Mouse (Mus musculus): ENCODE data around the gene Zfp110. TPM values are rescaled to one million over a fixed set of nuclear protein-coding genes. Genes with fewer than 3 reads are reported as not detected.
"Not testable (repeated sequence)": the region's sequence is repeated elsewhere in the genome, so short reads cannot be mapped to it uniquely, and the experiment has no call there.

Gene Zfp110
- polyA plus RNA-seq, 1 experiment from 2014 or later = 21.6 TPM

- no peak overlapping the region for H3K27ac ChIP-seq
- no peak overlapping the region for H3K4me3 ChIP-seq (ENCODE audit: inconsistent target)
- H3K79me2 ChIP-seq (ENCODE audit: inconsistent target) = no peaks in the 10 kb centered on the region
- H3K36me3 ChIP-seq (ENCODE audit: inconsistent target) = 0 out of 2 replicates have a peak, but pooled peaks cover 6% of the 10 kb centered on the region
These were observed 45.5 kb downstream of the Zfp110 start for GRCm38 (mm10) chr7:12880036-12880435.

- 27% methylated on average over 8 of the region's 8 CpGs for WGBS (ENCODE audit: missing documents)
- H3K36me3 ChIP-seq (ENCODE audit: inconsistent target); H3K27ac ChIP-seq; H3K79me2 ChIP-seq (ENCODE audit: inconsistent target): not testable (repeated sequence)
- H3K4me3 ChIP-seq (ENCODE audit: inconsistent target) = peak overlapping the region; percentile 94
These were observed 45.9 kb downstream of the Zfp110 start for GRCm38 (mm10) chr7:12880497-12880896.

- H3K79me2 ChIP-seq (ENCODE audit: inconsistent target) = no peaks in the 10 kb centered on the region
- peak within 1 kb of the TSS; percentile 32; the same call in 1 of the 2 replicates for H3K27ac ChIP-seq
- H3K36me3 ChIP-seq (ENCODE audit: inconsistent target) = peaks cover 15% of the 10 kb centered on the region
- H3K4me3 ChIP-seq (ENCODE audit: inconsistent target) = peak within 1 kb of the TSS; percentile 94
- 2% methylated on average over 32 of the region's 35 CpGs for WGBS (ENCODE audit: missing documents)
These were observed 46.5 kb downstream of the Zfp110 start, which contains the start of gene Zfp128 for GRCm38 (mm10) chr7:12880911-12881660. TSS of gene Zfp128 (plus strand) at chr7:12881177.

GRCm38 (mm10) chr7:12886563-12887266 is 52.2 kb downstream of the Zfp110 start:
- WGBS (ENCODE audit: missing documents) = 77% methylated on average over 12 of the region's 12 CpGs
- Histone ChIP-seq H3K4me3 (ENCODE audit: inconsistent target) (no peak overlapping the region), H3K79me2 (ENCODE audit: inconsistent target) (no peaks in the 10 kb centered on the region), H3K27ac (no peak overlapping the region), H3K36me3 (ENCODE audit: inconsistent target) (peaks cover 32% of the 10 kb centered on the region)

- H3K27ac ChIP-seq = no peak overlapping the region
- H3K36me3 ChIP-seq (ENCODE audit: inconsistent target) = peaks cover 32% of the 10 kb centered on the region
- H3K79me2 ChIP-seq (ENCODE audit: inconsistent target) = no peaks in the 10 kb centered on the region
- no peak overlapping the region for H3K4me3 ChIP-seq (ENCODE audit: inconsistent target)
- 49% methylated on average over 5 of the region's 5 CpGs for whole genome bisulfite sequencing (ENCODE audit: missing documents)
These were observed 53.0 kb downstream of the Zfp110 start for GRCm38 (mm10) chr7:12887585-12887984.

GRCm38 (mm10) chr7:12890928-12891327 is 56.4 kb downstream of the Zfp110 start:
- Histone ChIP-seq H3K4me3 (ENCODE audit: inconsistent target) (no peak overlapping the region), H3K79me2 (ENCODE audit: inconsistent target) (no peaks in the 10 kb centered on the region), H3K36me3 (ENCODE audit: inconsistent target) (peaks cover 19% of the 10 kb centered on the region), H3K27ac (no peak overlapping the region)
- 92% methylated on average over 14 of the region's 14 CpGs for WGBS (ENCODE audit: missing documents)

GRCm38 (mm10) chr7:12891334-12891733 is 56.8 kb downstream of the Zfp110 start:
- Histone ChIP-seq H3K27ac (no peak overlapping the region), H3K4me3 (ENCODE audit: inconsistent target) (no peak overlapping the region), H3K36me3 (ENCODE audit: inconsistent target) (peaks cover 15% of the 10 kb centered on the region; the same call in 1 of the 2 replicates), H3K79me2 (ENCODE audit: inconsistent target) (no peaks in the 10 kb centered on the region)
- WGBS (ENCODE audit: missing documents) = 0% methylated on average over 1 of the region's 1 CpGs

GRCm38 (mm10) chr7:12897655-12898410 is 63.3 kb downstream of the Zfp110 start, which contains the start of gene Zscan22:
TSS of gene Zscan22 (plus strand) at chr7:12897815.
- H3K4me3 ChIP-seq (ENCODE audit: inconsistent target) = peak within 1 kb of the TSS; percentile 89
- H3K79me2 ChIP-seq (ENCODE audit: inconsistent target) = peaks cover 41% of the 10 kb centered on the region
- no peaks in the 10 kb centered on the region for H3K36me3 ChIP-seq (ENCODE audit: inconsistent target)
- H3K27ac ChIP-seq = 0 out of 2 replicates have a peak within 1 kb of the TSS, but pooled peaks have one; percentile 13
- 8% methylated on average over 31 of the region's 36 CpGs for WGBS (ENCODE audit: missing documents)

Other genes with a start within 250 kb of the Zfp110 start
- gene Vmn2r53, start 226.0 kb upstream of the Zfp110 start, polyA plus RNA-seq (2018) = not detected in 3 replicates
- gene Vmn2r54, start 194.4 kb upstream of the Zfp110 start, polyA plus RNA-seq (2018) = not detected in 3 replicates
- gene Vmn2r55, start 149.8 kb upstream of the Zfp110 start, polyA plus RNA-seq (2018) = not detected in 3 replicates
- not detected in 3 replicates for gene Vmn2r56, start 99.8 kb upstream of the Zfp110 start, polyA plus RNA-seq (2018)
- 0.43 to 1.0 TPM (median 0.47 TPM) in 3 replicates for gene Zscan18, start 31.1 kb upstream of the Zfp110 start, polyA plus RNA-seq (2018)
- 6.3 to 6.9 TPM (median 6.3 TPM) in 3 replicates for gene Zfp329, start 15.9 kb upstream of the Zfp110 start, polyA plus RNA-seq (2018)
- gene Zfp128, start 46.4 kb downstream of the Zfp110 start, polyA plus RNA-seq (2018) = 1.6 to 2.1 TPM (median 1.9 TPM) in 3 replicates
- 5.2 to 9.0 TPM (median 7.8 TPM) in 3 replicates for gene Zscan22, start 63.1 kb downstream of the Zfp110 start, polyA plus RNA-seq (2018)
- 260 to 917 TPM (median 815 TPM) in 3 replicates for gene Rps5, start 87.5 kb downstream of the Zfp110 start, polyA plus RNA-seq (2018)
- gene Rnf225, start 92.7 kb downstream of the Zfp110 start, polyA plus RNA-seq (2018) = 0.07 TPM in 1 of 3 replicates, not detected in the others
- 3.0 to 3.7 TPM (median 3.1 TPM) in 3 replicates for gene Zfp324, start 131.1 kb downstream of the Zfp110 start, polyA plus RNA-seq (2018)
- gene Zfp446, start 143.1 kb downstream of the Zfp110 start, polyA plus RNA-seq (2018) = 1.6 to 1.8 TPM (median 1.7 TPM) in 3 replicates
- gene Slc27a5, start 163.4 kb downstream of the Zfp110 start, polyA plus RNA-seq (2018) = not detected in 3 replicates
- gene Trim28, start 164.4 kb downstream of the Zfp110 start, polyA plus RNA-seq (2018) = 64.2 to 120 TPM (median 85.7 TPM) in 3 replicates
- gene Zbtb45, start 175.3 kb downstream of the Zfp110 start, polyA plus RNA-seq (2018) = 7.4 to 11.7 TPM (median 11.4 TPM) in 3 replicates
- 186 to 358 TPM (median 214 TPM) in 3 replicates for gene Chmp2a, start 200.0 kb downstream of the Zfp110 start, polyA plus RNA-seq (2018)
- 132 to 209 TPM (median 195 TPM) in 3 replicates for gene Ube2m, start 203.5 kb downstream of the Zfp110 start, polyA plus RNA-seq (2018)
- gene Mzf1, start 220.0 kb downstream of the Zfp110 start, polyA plus RNA-seq (2018) = 0.28 to 0.98 TPM (median 0.39 TPM) in 3 replicates

Data from macrophage (primary cell).